Mouse (Mus musculus): Measurements from ENCODE around the gene Tmem94.

The Tmem94 gene

DNA sequence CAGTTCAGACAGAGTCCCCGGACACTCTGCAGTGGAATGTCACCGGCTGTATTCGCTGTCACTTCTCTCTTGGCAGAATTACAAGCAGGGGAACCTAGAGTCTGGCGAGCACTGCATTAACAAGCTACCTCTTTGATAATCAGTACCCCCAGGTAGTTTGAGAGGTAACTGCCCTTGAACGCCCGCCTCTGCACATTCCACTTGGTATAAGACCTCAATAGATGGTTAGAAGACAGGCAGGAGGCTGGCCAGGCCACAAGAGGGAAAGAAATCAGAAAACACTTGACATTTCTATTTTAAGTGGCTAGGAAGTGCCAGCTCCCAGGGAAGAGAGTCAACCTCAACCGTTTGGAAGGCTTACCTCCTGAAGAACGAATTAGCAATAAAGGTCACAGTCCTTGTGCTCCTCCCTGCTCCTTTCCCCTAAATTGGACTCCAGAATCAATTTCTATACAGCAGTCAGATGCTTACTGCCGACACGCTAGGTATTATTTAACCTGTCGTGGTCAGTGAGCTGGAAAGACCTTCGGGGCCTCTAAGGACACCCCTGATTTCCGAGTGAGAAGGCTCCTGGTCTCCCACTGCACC is 1.2 kb downstream of the Tmem94 start:
- ATAC-seq (ENCODE audit: low TSS enrichment): 0 out of 2 replicates have a peak, but pooled peaks have one; percentile 6

GRCm38 (mm10) chr11:115766981-115767380 is 1.7 kb downstream of the Tmem94 start:
- no peak for ATAC-seq (ENCODE audit: low TSS enrichment)

DNA sequence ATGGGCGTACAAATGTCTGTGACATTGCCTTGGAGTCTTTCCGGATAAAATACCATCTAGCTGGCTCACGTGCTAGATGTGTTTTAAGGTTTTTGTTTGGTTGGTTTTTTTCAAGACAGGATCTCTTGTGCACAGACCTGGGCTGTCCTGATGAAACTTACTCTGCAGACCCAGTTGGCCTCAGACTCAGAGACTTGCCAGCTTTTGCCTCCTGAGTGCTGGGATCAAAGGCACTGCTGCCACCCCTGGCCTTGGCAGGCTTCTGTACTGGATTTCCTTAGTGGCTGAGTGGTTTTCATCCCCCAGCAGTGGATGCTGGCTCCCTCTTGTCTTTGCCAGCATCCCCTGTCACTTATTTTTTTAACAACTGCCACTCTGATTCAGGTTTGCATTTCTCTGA is 3.7 kb downstream of the Tmem94 start:
- no peak for ATAC-seq (ENCODE audit: low TSS enrichment)

- no peak for ATAC-seq (ENCODE audit: low TSS enrichment)
These were observed 9.4 kb downstream of the Tmem94 start for GRCm38 (mm10) chr11:115774653-115775052.

DNA sequence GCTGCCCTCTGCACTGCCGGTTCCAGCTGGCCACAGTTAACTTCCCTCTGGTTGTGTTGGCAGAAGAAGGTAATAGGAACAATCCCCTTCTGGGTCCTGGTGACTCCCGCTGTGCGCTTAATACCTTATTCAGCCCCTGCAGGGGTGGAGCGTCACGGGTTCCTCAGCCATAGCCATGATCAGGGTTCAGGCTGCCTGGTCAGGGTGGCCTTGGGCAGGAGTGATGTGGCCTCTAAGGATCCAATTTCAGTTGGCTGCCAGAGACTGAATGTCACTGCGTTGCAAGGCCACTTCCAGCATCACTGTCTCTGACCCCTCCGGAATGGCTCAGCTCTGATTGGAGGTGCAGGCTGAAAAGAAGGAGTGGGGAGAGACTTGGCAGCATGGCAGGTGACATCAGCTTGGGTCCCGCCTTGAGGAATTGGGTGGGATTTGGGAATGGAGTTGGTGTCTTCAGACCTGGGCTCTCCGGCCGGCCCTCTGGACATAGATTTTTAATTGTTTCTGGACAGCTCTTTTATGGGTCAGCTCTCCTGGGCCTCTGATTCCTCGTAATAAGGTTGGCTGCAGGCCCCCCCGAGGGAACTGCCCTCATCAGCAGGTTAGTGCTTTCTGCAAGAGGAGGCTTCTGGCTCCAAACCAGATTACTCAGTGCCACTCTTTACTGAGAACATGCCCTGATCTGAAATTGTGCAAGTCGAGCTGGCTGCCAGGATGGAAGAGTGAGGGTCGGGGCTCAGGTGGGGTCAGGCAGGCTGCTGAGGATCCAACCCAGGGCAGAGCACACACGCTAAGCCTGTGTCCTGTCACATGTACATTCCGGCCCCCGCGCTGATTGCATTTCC is 10.8 kb downstream of the Tmem94 start:
- ATAC-seq (ENCODE audit: low TSS enrichment): no peak

GRCm38 (mm10) chr11:115776954-115777353 is 11.7 kb downstream of the Tmem94 start:
- ATAC-seq (ENCODE audit: low TSS enrichment): no peak

DNA sequence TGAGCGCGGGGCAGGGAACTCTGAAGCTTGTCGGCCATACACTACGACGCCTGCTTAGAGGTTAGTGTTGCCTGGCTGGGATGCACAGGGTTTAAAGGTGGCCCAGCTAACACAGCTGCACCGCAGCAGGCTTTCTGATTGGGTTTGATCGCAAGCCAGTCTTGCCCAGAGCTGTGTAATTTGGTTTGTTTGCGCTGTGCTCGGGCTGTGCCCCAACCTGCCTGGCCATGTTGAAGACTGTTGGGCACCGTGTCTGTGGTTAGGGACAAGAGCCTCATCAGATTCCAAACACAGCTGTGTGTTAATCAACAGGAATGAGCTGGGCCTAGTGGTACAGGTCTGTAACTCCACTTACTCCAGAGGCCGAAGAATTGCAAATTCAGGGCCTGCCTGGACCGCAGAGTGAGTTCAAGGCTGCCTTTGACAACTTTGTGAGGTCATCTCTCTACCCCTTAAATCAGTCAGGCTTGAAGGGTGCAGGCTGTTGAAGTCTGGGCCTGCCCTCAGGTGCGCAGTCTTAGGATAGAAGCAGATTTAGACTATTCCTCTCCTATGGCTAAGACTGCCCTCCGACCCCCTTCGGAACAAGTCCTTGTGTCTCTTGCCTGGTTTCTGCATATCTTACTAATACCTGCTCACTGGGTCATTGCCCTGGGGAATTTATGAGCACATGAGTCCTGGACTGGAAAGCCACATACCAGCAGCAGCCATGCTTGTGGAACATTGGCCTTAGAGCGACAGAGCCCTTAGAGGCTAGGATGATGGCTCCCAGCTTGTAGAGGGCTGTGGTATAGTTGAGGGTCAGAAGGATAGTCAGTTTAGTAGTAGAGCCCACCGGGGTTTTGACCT is 12.5 kb downstream of the Tmem94 start:
- ATAC-seq (ENCODE audit: low TSS enrichment): no peak

- peak; percentile 32 for ATAC-seq (ENCODE audit: low TSS enrichment)
These were observed 13.9 kb downstream of the Tmem94 start for GRCm38 (mm10) chr11:115779038-115779571.

DNA sequence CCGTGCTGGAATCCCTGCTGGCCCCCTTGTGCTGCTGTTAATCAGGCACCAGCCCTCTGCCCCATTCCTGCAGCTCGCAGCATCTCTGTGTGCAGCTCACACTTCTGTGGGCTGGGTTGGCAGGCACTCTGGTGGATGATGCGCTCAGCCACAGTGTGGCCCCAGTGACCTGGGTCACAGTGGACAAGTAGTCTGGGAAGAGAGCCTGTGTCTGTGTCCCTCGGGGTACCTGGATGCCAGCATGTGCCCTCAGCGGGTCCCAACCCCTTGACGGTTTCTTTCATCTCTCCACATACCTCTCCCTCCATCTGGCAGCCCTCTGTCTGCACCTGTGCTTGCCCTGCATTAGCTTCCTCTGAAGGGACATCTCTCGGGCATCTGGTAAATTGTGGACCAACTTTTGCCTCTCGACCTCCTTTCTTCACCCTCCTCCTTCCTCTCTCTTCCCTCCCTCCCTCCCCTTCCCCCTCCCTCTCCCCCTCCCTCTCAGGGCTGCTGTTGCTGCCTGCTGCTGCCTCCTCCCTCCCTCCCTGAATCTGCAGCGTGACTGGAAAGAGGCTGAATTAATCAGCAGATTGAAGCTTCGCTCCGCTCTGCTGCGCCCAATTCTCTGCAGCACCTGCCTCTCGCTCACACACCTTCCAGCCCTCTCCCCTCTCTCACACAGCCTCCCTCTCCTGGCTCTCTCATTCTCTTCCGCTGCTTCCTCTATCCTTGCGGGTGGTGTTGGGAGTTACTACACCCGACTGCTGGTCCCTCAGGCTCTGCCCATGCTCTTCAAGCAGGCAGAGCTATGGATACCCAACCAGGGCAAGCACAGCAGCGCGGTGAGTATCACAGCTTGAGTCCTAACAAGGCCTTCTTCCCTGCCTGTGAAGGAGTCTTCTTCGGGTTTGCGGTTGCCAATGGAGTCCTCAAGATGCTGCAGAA is 15.2 kb downstream of the Tmem94 start:
- peak; percentile 66 for ATAC-seq (ENCODE audit: low TSS enrichment)

DNA sequence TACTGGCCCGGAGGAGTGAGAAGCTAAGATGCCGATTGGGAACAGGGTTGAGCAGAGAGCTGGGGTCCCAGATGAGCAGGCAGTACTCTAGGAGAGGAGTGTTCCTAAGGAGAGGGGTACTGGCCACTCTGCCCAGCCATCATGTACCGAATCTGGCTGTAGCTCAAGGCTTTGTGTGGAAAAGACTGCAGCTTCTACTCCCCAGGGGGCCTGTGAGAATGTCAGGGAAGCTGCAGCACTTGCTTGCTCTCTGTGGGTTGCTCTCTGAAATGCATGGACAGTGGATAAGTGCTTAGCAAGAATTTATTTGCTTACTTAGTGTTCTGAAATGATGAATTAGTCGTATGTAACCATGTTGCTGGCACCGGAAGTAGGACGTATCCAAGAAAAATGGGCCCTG is 21.2 kb downstream of the Tmem94 start:
- ATAC-seq (ENCODE audit: low TSS enrichment): no peak

DNA sequence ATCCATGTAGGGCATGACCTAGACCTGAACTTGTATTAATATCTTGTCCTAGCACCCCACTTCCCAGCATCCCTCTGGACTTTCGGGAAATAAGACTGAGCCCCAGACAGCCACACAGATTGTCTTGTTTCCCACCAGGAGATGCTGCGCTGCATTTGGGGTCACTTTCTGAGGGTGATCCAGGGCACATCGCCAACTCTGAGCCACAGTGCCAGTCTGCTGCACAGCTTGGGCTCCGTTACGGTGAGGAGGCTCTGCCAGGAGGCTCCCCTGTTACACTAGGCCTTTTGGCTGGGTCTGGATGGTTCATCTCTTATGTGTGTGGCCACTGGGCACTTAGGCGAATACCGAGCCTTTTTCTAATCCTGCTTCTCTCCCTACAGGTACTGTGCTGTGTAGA is 24.6 kb downstream of the Tmem94 start:
- ATAC-seq (ENCODE audit: low TSS enrichment): no peak

- no peak for ATAC-seq (ENCODE audit: low TSS enrichment)
These were observed 26.7 kb downstream of the Tmem94 start for GRCm38 (mm10) chr11:115791919-115792318.

GRCm38 (mm10) chr11:115792353-115792752 is 27.1 kb downstream of the Tmem94 start:
- no peak for ATAC-seq (ENCODE audit: low TSS enrichment)

DNA sequence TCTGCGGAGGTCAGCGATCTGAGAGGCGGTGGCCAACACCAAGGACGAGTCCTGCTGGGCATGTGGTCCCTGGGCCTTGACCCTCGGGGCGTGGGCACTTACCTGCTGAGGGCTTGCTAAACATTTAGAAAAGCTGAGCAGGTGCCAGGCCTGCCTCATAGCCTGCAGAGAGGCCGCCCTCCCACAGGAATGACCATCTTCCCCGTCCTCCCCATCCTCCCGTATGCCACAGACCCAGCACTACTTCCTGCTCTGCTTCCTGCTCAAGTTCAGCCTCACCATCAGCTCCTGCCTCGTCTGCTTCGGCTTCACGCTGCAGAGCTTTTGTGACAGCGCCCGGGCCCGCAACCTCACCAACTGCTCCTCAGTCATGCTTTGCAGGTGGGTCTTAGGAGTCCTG is 31.7 kb downstream of the Tmem94 start:
- ATAC-seq (ENCODE audit: low TSS enrichment): no peak

- ATAC-seq (ENCODE audit: low TSS enrichment): no peak
These were observed 32.4 kb downstream of the Tmem94 start for GRCm38 (mm10) chr11:115797665-115798064.

GRCm38 (mm10) chr11:115800981-115801380 is 35.7 kb downstream of the Tmem94 start:
- no peak for ATAC-seq (ENCODE audit: low TSS enrichment)

DNA sequence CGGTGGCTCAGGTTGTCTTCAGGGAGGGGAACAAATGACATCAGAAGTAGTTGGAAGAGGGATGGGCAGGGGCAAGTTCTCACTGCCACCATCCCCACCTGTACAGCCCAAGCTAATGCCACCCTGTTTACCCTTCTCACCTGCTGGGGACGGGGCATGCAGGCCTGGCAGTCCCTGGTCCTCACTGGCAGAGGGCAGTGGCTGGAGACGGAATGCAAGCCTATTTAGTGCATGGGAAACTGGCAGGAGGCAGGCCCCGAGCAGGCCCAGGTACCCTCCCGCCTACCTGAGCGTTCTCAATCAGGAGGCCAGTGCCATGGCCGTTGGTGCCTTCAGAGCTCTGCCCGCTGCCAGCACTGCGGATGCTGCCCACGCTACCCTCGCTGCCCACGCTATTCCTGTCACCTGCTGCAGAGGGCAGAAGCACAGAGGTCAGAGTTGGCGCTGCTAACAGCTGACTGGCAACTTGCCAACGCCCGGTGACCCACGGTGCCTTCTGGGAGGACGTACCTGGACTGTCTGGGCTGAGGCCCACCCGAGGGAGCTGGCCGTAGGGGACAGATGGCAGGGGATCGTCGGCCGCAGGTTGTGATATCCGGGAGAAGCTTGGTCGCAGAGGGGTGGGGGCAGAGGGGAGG is 38.0 kb downstream of the Tmem94 start:
- ATAC-seq (ENCODE audit: low TSS enrichment): no peak

DNA sequence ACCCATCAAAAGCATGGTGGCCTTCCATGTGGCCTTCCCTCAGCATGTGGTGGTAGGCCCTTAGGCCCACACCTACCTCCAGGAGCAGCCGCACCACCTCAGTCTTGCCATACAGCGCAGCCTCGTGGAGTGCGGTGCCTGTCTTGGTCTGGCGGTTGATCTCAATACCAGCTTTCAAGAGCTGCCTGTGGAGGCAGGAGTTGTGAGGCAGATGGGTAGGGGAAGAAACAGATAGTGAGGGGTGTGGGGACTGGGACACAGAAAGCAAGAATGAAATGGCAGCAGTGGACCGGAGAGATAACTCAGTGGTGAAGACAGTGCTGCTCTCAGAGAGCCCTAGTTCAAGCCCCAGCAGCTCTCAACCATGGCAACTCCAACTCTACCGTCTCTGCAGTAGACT is 39.8 kb downstream of the Tmem94 start:
- ATAC-seq (ENCODE audit: low TSS enrichment): no peak

DNA sequence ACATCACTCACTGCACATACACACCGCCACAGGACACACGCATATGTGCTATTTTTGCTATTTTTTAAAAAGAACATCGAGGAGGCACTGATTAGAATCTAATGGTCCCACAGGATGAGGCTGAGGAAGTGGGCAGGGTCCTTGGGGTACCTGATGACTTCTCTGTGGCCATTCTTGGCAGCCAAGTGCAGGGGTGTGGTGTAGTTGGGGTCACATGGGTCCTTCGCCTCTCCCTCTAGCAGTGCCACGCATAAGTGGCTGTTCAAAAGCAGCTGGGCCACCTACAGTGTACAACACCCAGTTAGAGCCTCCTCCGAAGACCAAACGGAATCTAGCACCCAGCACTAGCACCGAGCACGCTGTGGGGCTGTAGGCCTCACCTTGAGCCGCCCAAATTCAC is 40.9 kb downstream of the Tmem94 start:
- ATAC-seq (ENCODE audit: low TSS enrichment): no peak

GRCm38 (mm10) chr11:115807306-115807705 is 42.1 kb downstream of the Tmem94 start:
- ATAC-seq (ENCODE audit: low TSS enrichment): no peak

GRCm38 (mm10) chr11:115807971-115808370 is 42.7 kb downstream of the Tmem94 start:
- ATAC-seq (ENCODE audit: low TSS enrichment): no peak

Data from frontal cortex, adult (tissue).